Mouse (Mus musculus) layer of hippocampus, postnatal 25 days (tissue): ENCODE results near the gene Fam228a. TPM values are rescaled to one million over a fixed set of nuclear protein-coding genes. Genes with fewer than 3 reads are reported as not detected.
"Not testable (repeated sequence)": the region's sequence is repeated elsewhere in the genome, so short reads cannot be mapped to it uniquely, and the experiment has no call there.

ENCODE experiments used
- DNase-seq, 2 experiments: peaks; one replicate each; pipeline ENCODE4 v3.0.0; 2022; ENCODE audit warnings: mixed read lengths in 2 of 2, low spot score in 1 of 2; ENCODE audit errors: extremely low spot score in 1 of 2
- total RNA-seq, 2 experiments: library from RNA; stranded (reverse); gene quantifications; 2 replicates each; pipeline ENCODE4 v1.2.3; 2021

Fam228a gene
- total RNA-seq, 2 experiments from 2014 or later = 2.1 to 2.7 TPM

GRCm38 (mm10) chr12:4719066-4719761, 19.0 kb downstream of the Fam228a start:
- DNase-seq = no peak

GRCm38 (mm10) chr12:4717417-4717816, 20.8 kb downstream of the Fam228a start:
- no peak for DNase-seq

- DNase-seq = no peak
Observed at GRCm38 (mm10) chr12:4715606-4716005, 22.6 kb downstream of the Fam228a start.

GRCm38 (mm10) chr12:4713361-4713760, 24.9 kb downstream of the Fam228a start:
- DNase-seq = no peak

GRCm38 (mm10) chr12:4709926-4710325, 28.3 kb downstream of the Fam228a start:
- no peak for DNase-seq

GRCm38 (mm10) chr12:4708881-4709604, 29.2 kb downstream of the Fam228a start:
- no peak for DNase-seq

- DNase-seq = no peak
Observed at GRCm38 (mm10) chr12:4708296-4708695, 29.9 kb downstream of the Fam228a start.

- no peak for DNase-seq
Observed at GRCm38 (mm10) chr12:4707488-4708017, 30.7 kb downstream of the Fam228a start.

GRCm38 (mm10) chr12:4706901-4707300, 31.3 kb downstream of the Fam228a start:
- DNase-seq = no peak

GRCm38 (mm10) chr12:4706175-4706574, 32.1 kb downstream of the Fam228a start:
- no peak for DNase-seq

GRCm38 (mm10) chr12:4705626-4706025, 32.6 kb downstream of the Fam228a start:
- not testable (repeated sequence) for DNase-seq

- DNase-seq = no peak
Observed at GRCm38 (mm10) chr12:4694534-4694933, 43.7 kb downstream of the Fam228a start.

GRCm38 (mm10) chr12:4691193-4691592, 47.0 kb downstream of the Fam228a start:
- DNase-seq = peak in 1 of 2 experiments; percentile 6

- DNase-seq = peak in 1 of 2 experiments; percentile 4
Observed at GRCm38 (mm10) chr12:4689341-4689740, 48.9 kb downstream of the Fam228a start.

GRCm38 (mm10) chr12:4688386-4688785, 49.8 kb downstream of the Fam228a start:
- DNase-seq = peak in 1 of 2 experiments; percentile 1

- peak; percentile 2 to 3 for DNase-seq
Observed at GRCm38 (mm10) chr12:4685441-4685840, 52.8 kb downstream of the Fam228a start.

GRCm38 (mm10) chr12:4679971-4680370, 58.3 kb downstream of the Fam228a start:
- DNase-seq = peak; percentile 22 to 25

GRCm38 (mm10) chr12:4676336-4676735, 61.9 kb downstream of the Fam228a start:
- DNase-seq = no peak

- DNase-seq = no peak
Observed at GRCm38 (mm10) chr12:4665675-4666037, 72.6 kb downstream of the Fam228a start.

- no peak for DNase-seq
Observed at GRCm38 (mm10) chr12:4664929-4665674, 73.1 kb downstream of the Fam228a start.
